In the genomic region with DNA sequence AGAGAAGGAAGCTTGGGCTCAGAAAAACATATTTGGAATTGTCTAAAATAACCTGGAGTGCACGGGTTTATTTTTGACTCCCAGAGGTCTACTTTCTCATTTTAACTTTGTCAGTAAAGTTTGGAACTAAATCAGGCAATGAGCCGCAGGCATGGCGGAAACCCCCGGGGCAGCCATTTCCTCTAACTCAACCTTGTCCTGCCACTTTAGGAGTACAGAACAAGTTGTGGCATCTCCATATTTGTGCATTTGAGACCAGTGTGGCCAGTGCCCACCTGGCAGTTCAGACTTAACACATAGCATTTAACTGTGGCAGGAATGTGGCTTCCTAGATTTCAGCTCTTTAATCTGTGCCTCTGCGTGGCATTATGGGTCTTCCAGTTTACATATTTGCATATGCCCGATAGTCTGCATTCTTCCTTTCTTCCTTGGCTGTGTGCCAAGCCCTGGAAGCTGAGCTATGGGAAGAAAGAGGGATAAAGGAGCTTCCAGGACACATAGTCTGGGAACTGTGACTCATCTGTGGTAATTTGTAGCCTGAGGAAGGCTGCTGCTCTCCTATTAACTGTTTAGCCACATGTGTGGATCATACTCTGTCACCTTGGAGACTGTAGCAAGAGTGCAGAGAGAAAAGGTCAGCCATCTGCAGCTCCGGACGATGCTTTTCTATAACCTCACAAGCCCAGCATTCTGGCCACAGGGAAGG, we compare ENCODE assay signal across 12 mouse cellular contexts.
DNase-seq lines count a peak whose midpoint lies in the region; ATAC-seq and TF ChIP-seq lines count a peak whose summit lies in the region.
"Had no signal": no experiment of that assay in that cellular context is flagged by ENCODE, and none has a peak within 500 bp of the region (broad histone marks: within the 10 kb centered on the region; RNA-seq: fewer than 3 reads in every experiment).

No protein-coding gene starts in this region.

- no peak overlapping the region for H3K27ac ChIP-seq in intestine, embryonic 15.5 days
- no peak overlapping the region for H3K27ac ChIP-seq in intestine, postnatal 0 days (ENCODE audit: low read depth, low read length)
- H3K27ac ChIP-seq in midbrain, postnatal 0 days (ENCODE audit: low read depth, low read length) = no peak overlapping the region
- no peak overlapping the region for H3K27ac ChIP-seq in midbrain, embryonic 10.5 days (replicated peaks)
- 0 out of 2 replicates have a peak overlapping the region, but pooled peaks have one; percentile 56 for H3K27ac ChIP-seq in olfactory bulb, adult 2 months (ENCODE audit: insufficient read depth, low read depth, low read length)
- H3K27ac ChIP-seq: embryonic facial prominence, embryonic 12.5 days; heart, embryonic 15.5 days; macrophage had no signal

- 0 out of 2 replicates have a peak, but pooled peaks cover 7% of the 10 kb centered on the region for H3K4me1 ChIP-seq in intestine, embryonic 15.5 days (replicated peaks)
- 0 out of 2 replicates have a peak, but pooled peaks cover 4% of the 10 kb centered on the region for H3K4me1 ChIP-seq in intestine, postnatal 0 days (replicated peaks; ENCODE audit: control insufficient read depth, insufficient read depth, low read length)
- no peaks in the 10 kb centered on the region for H3K4me1 ChIP-seq in midbrain, postnatal 0 days (ENCODE audit: insufficient read depth, low read length)
- H3K4me1 ChIP-seq in midbrain, embryonic 10.5 days = peaks cover 7% of the 10 kb centered on the region; the same call in 1 of the 2 replicates
- peaks cover 5% of the 10 kb centered on the region; the same call in 1 of the 2 replicates for H3K4me1 ChIP-seq in olfactory bulb, adult 2 months (ENCODE audit: control insufficient read depth, insufficient read depth, low read length)

- no peak overlapping the region for H3K9ac ChIP-seq in intestine, embryonic 15.5 days
- no peak overlapping the region for H3K9ac ChIP-seq in intestine, postnatal 0 days (ENCODE audit: low read depth, low read length)
- H3K9ac ChIP-seq in midbrain, postnatal 0 days (replicated peaks; ENCODE audit: low read length, poor library complexity, severe bottlenecking) = no peak overlapping the region
- H3K9ac ChIP-seq: embryonic facial prominence, embryonic 12.5 days; heart, embryonic 15.5 days had no signal

- H3K4me2 ChIP-seq in intestine, embryonic 15.5 days (replicated peaks) = no peak overlapping the region; the same call in 1 of the 2 replicates
- H3K4me2 ChIP-seq in intestine, postnatal 0 days (replicated peaks; ENCODE audit: low read depth) = no peak overlapping the region
- H3K4me2 ChIP-seq in midbrain, postnatal 0 days (ENCODE audit: low read depth, low read length, poor library complexity, severe bottlenecking) = no peak overlapping the region
- H3K4me2 ChIP-seq: embryonic facial prominence, embryonic 12.5 days; heart, embryonic 15.5 days had no signal

- no peak for TF ChIP-seq POLR2A in olfactory bulb, adult 2 months (IDR thresholded peaks at IDR 0.05; ENCODE audit: insufficient read depth, low read depth, low read length)

- no peaks in the 10 kb centered on the region for H3K9me3 ChIP-seq in intestine, embryonic 15.5 days
- no peaks in the 10 kb centered on the region for H3K9me3 ChIP-seq in intestine, postnatal 0 days (ENCODE audit: control insufficient read depth)
- no peaks in the 10 kb centered on the region for H3K9me3 ChIP-seq in midbrain, postnatal 0 days (ENCODE audit: low read length)
- H3K9me3 ChIP-seq in midbrain, embryonic 10.5 days (replicated peaks) = no peaks in the 10 kb centered on the region
- H3K9me3 ChIP-seq: embryonic facial prominence, embryonic 12.5 days; heart, embryonic 15.5 days had no signal

- DNase-seq in adrenal gland, adult (ENCODE audit: inconsistent age in 2 of 2, low spot score in 1 of 2) = peak; percentile 19 to 62
- no peak for DNase-seq in adrenal gland, postnatal 4 days (ENCODE audit: low spot score in 2 of 2)
- no peak for DNase-seq in midbrain, postnatal 0 days (ENCODE audit: low spot score)
- no peak for DNase-seq in midbrain, embryonic 10.5 days (ENCODE audit: low spot score)
- DNase-seq: thymus, postnatal 36 days had no signal

- no peak for TF ChIP-seq CTCF in intestine, postnatal 0 days (IDR thresholded peaks at IDR 0.05; ENCODE audit: low read depth)
- TF ChIP-seq CTCF in midbrain, postnatal 0 days (IDR thresholded peaks at IDR 0.05) = no peak
- no peak for TF ChIP-seq CTCF in olfactory bulb, adult 2 months (IDR thresholded peaks at IDR 0.05; ENCODE audit: insufficient read depth, low read depth, low read length)

- no peaks in the 10 kb centered on the region for H3K27me3 ChIP-seq in intestine, embryonic 15.5 days (replicated peaks)
- no peaks in the 10 kb centered on the region for H3K27me3 ChIP-seq in intestine, postnatal 0 days (replicated peaks; ENCODE audit: control insufficient read depth, insufficient read depth, low read length)
- no peaks in the 10 kb centered on the region for H3K27me3 ChIP-seq in midbrain, postnatal 0 days (ENCODE audit: insufficient read depth, low read length)
- no peaks in the 10 kb centered on the region for H3K27me3 ChIP-seq in midbrain, embryonic 10.5 days (ENCODE audit: low read depth, poor library complexity, severe bottlenecking)
- H3K27me3 ChIP-seq: embryonic facial prominence, embryonic 12.5 days; heart, embryonic 15.5 days had no signal

- H3K4me3 ChIP-seq in intestine, embryonic 15.5 days (replicated peaks) = no peak overlapping the region
- no peak overlapping the region for H3K4me3 ChIP-seq in intestine, postnatal 0 days (ENCODE audit: low read depth, low read length)
- no peak overlapping the region for H3K4me3 ChIP-seq in midbrain, postnatal 0 days (ENCODE audit: low read depth, low read length)
- H3K4me3 ChIP-seq in midbrain, embryonic 10.5 days = no peak overlapping the region
- no peak overlapping the region for H3K4me3 ChIP-seq in olfactory bulb, adult 2 months (ENCODE audit: insufficient read depth, low read depth, low read length)
- H3K4me3 ChIP-seq: embryonic facial prominence, embryonic 12.5 days; heart, embryonic 15.5 days had no signal

- WGBS in intestine, embryonic 15.5 days = 56% methylated on average over 8 of the region's 8 CpGs
- 60% methylated on average over 8 of the region's 8 CpGs for WGBS in intestine, postnatal 0 days
- WGBS in midbrain, postnatal 0 days = 59% methylated on average over 8 of the region's 8 CpGs
- 85% methylated on average over 8 of the region's 8 CpGs for WGBS in midbrain, embryonic 10.5 days
- WGBS in olfactory bulb, adult 2 months = 44% methylated on average over 8 of the region's 8 CpGs

- peak; percentile 45; the same call in 1 of the 2 replicates for ATAC-seq in intestine, embryonic 15.5 days
- no peak for ATAC-seq in intestine, postnatal 0 days
- ATAC-seq in midbrain, postnatal 0 days (ENCODE audit: low FRiP score) = 0 out of 2 replicates have a peak, but pooled peaks have one; percentile 27
- ATAC-seq in megakaryocyte progenitor cell, adult 5-6 weeks (replicated peaks; ENCODE audit: poor library complexity) = no peak

- H3K36me3 ChIP-seq in intestine, embryonic 15.5 days = no peaks in the 10 kb centered on the region
- H3K36me3 ChIP-seq in intestine, postnatal 0 days (ENCODE audit: control insufficient read depth, insufficient read depth) = no peaks in the 10 kb centered on the region
- H3K36me3 ChIP-seq in midbrain, postnatal 0 days (ENCODE audit: insufficient read depth, low read length) = no peaks in the 10 kb centered on the region
- no peaks in the 10 kb centered on the region for H3K36me3 ChIP-seq in midbrain, embryonic 10.5 days
- H3K36me3 ChIP-seq: embryonic facial prominence, embryonic 12.5 days; heart, embryonic 15.5 days had no signal

Comparison
In these comparisons a context has a peak if more than half of its experiments do, and no peak if none do; other contexts are left out.
1. DNase-seq: peak in adrenal gland, adult (2 of 2); none in adrenal gland, postnatal 4 days (0 of 2), midbrain, postnatal 0 days (single experiment) and midbrain, embryonic 10.5 days (single experiment).
2. ATAC-seq: peak in intestine, embryonic 15.5 days (single experiment) and midbrain, postnatal 0 days (single experiment); none in intestine, postnatal 0 days (single experiment) and megakaryocyte progenitor cell, adult 5-6 weeks (single experiment).